Mouse (Mus musculus) heart, embryonic 13.5 days (tissue): ENCODE results near the gene Snf8. TPM values are rescaled to one million over a fixed set of nuclear protein-coding genes. Genes with fewer than 3 reads are reported as not detected.

Source experiments
- ATAC-seq: fragments of 200-750 bp; cut with Nextera tagmentation; 2 replicates; pipeline ENCODE4 v1.8.0; 2017; ENCODE audit warnings: moderate TSS enrichment; ENCODE audit not compliant: insufficient number of reproducible peaks, low FRiP score, low TSS enrichment; ENCODE audit errors: extremely low read depth
- H3K27ac ChIP-seq: fragments of 300-500 bp; sonication (generic); replicated peaks from 2 replicates; pipeline ENCODE4 v1.5.1; 2015; ENCODE audit warnings: moderate library complexity, mild to moderate bottlenecking, inconsistent platforms
- H3K27me3 ChIP-seq: fragments of 300-500 bp; sonication (generic); replicated peaks from 2 replicates; pipeline ENCODE4 v1.6.1; 2015; ENCODE audit warnings: mild to moderate bottlenecking, inconsistent platforms
- H3K36me3 ChIP-seq: fragments of 300-500 bp; sonication (generic); 2 replicates; pipeline ENCODE4 v1.6.1; 2015; ENCODE audit warnings: mild to moderate bottlenecking, inconsistent platforms
- H3K4me1 ChIP-seq: fragments of 300-500 bp; sonication (generic); 2 replicates; pipeline ENCODE4 v1.6.1; 2015; ENCODE audit warnings: inconsistent platforms
- H3K4me2 ChIP-seq: fragments of 300-500 bp; sonication (generic); 2 replicates; pipeline ENCODE4 v1.6.1; 2015; ENCODE audit warnings: inconsistent platforms, mild to moderate bottlenecking, moderate library complexity
- H3K4me3 ChIP-seq: fragments of 300-500 bp; sonication (generic); 2 replicates; pipeline ENCODE4 v1.5.1; 2015; ENCODE audit warnings: moderate library complexity, mild to moderate bottlenecking, inconsistent platforms
- H3K9ac ChIP-seq: fragments of 300-500 bp; sonication (generic); 2 replicates; pipeline ENCODE4 v1.6.1; 2015; ENCODE audit warnings: inconsistent platforms, mild to moderate bottlenecking, moderate library complexity
- H3K9me3 ChIP-seq: fragments of 300-500 bp; sonication (generic); 2 replicates; pipeline ENCODE4 v1.6.1; 2016; ENCODE audit warnings: inconsistent platforms
- WGBS: fragments of 180-500 bp; shearing (Covaris S2); methylation state at CpG from one replicate; pipeline ENCODE4 v1.1.7; 2015; ENCODE audit warnings: mixed read lengths; 5-methylcytosine and 5-hydroxymethylcytosine counted together
- polyA plus RNA-seq: library from polyadenylated mRNA; unstranded; fragments of >200 nt; fragmentation: Nextera tagmentation; extraction: Ambion mirVana; gene quantifications from 2 replicates; pipeline ENCODE4 v1.2.1, GENCODE M21; 2015

The Snf8 gene
- polyA plus RNA-seq, 1 experiment from 2014 or later: 68.3 TPM

- H3K4me2 ChIP-seq: peak within 1 kb of the TSS; percentile 74
- WGBS: under 1% methylated on average over 37 of the region's 37 CpGs
- peak; percentile 97 for ATAC-seq
- H3K27me3 ChIP-seq: no peaks in the 10 kb centered on the region
- H3K36me3 ChIP-seq: peaks cover 25% of the 10 kb centered on the region
- peak within 1 kb of the TSS; percentile 89 for H3K27ac ChIP-seq
- H3K4me3 ChIP-seq: peak within 1 kb of the TSS; percentile 84
- peaks cover 27% of the 10 kb centered on the region for H3K4me1 ChIP-seq
- H3K9me3 ChIP-seq: no peaks in the 10 kb centered on the region
- peak within 1 kb of the TSS; percentile 95 for H3K9ac ChIP-seq
Observed at GRCm38 (mm10) chr11:96075509-96076220, 41.0 kb downstream of the Snf8 start, which contains the start of gene Atp5g1. Gene Atp5g1, minus strand, starts transcription at chr11:96075670.

GRCm38 (mm10) chr11:96076221-96077105 lies 41.8 kb downstream of the Snf8 start:
- H3K9me3 ChIP-seq: no peaks in the 10 kb centered on the region
- 64% methylated on average over 13 of the region's 13 CpGs for WGBS
- peak overlapping the region; percentile 70 for H3K9ac ChIP-seq
- H3K27ac ChIP-seq: peak overlapping the region; percentile 84
- ATAC-seq: no peak
- no peaks in the 10 kb centered on the region for H3K27me3 ChIP-seq
- H3K36me3 ChIP-seq: peaks cover 17% of the 10 kb centered on the region
- H3K4me1 ChIP-seq: peaks cover 23% of the 10 kb centered on the region
- H3K4me2 ChIP-seq: peak overlapping the region; percentile 74
- peak overlapping the region; percentile 84 for H3K4me3 ChIP-seq

- Histone ChIP-seq H3K9ac (no peak overlapping the region), H3K9me3 (no peaks in the 10 kb centered on the region), H3K4me1 (no peaks in the 10 kb centered on the region), H3K27me3 (peaks cover 6% of the 10 kb centered on the region; the same call in 1 of the 2 replicates), H3K4me3 (no peak overlapping the region), H3K4me2 (no peak overlapping the region), H3K27ac (no peak overlapping the region), H3K36me3 (no peaks in the 10 kb centered on the region)
- ATAC-seq: no peak
- 67% methylated on average over 5 of the region's 5 CpGs for WGBS
Observed at GRCm38 (mm10) chr11:96080736-96081135, 46.1 kb downstream of the Snf8 start.

GRCm38 (mm10) chr11:96082682-96083081 lies 48.0 kb downstream of the Snf8 start:
- H3K27me3 ChIP-seq: peaks cover 6% of the 10 kb centered on the region; the same call in 1 of the 2 replicates
- H3K4me3 ChIP-seq: no peak overlapping the region
- H3K9me3 ChIP-seq: no peaks in the 10 kb centered on the region
- 63% methylated on average over 3 of the region's 3 CpGs for WGBS
- H3K36me3 ChIP-seq: no peaks in the 10 kb centered on the region
- H3K27ac ChIP-seq: no peak overlapping the region
- no peak for ATAC-seq
- H3K9ac ChIP-seq: no peak overlapping the region
- H3K4me1 ChIP-seq: no peaks in the 10 kb centered on the region
- no peak overlapping the region for H3K4me2 ChIP-seq

- no peaks in the 10 kb centered on the region for H3K36me3 ChIP-seq
- no peak for ATAC-seq
- no peak overlapping the region for H3K4me2 ChIP-seq
- no peak overlapping the region for H3K4me3 ChIP-seq
- no peak overlapping the region for H3K9ac ChIP-seq
- H3K9me3 ChIP-seq: no peaks in the 10 kb centered on the region; the same call in 1 of the 2 replicates
- peaks cover 6% of the 10 kb centered on the region; the same call in 1 of the 2 replicates for H3K27me3 ChIP-seq
- peaks cover 10% of the 10 kb centered on the region for H3K4me1 ChIP-seq
- no peak overlapping the region for H3K27ac ChIP-seq
- WGBS: 84% methylated on average over 6 of the region's 6 CpGs
Observed at GRCm38 (mm10) chr11:96087981-96088380, 53.3 kb downstream of the Snf8 start.

GRCm38 (mm10) chr11:96091073-96091472 lies 56.4 kb downstream of the Snf8 start:
- no peak overlapping the region for H3K9ac ChIP-seq
- peaks cover 13% of the 10 kb centered on the region for H3K4me1 ChIP-seq
- no peaks in the 10 kb centered on the region; the same call in 1 of the 2 replicates for H3K27me3 ChIP-seq
- H3K4me2 ChIP-seq: no peak overlapping the region
- 56% methylated on average over 2 of the region's 2 CpGs for WGBS
- no peak overlapping the region for H3K27ac ChIP-seq
- H3K9me3 ChIP-seq: no peaks in the 10 kb centered on the region; the same call in 1 of the 2 replicates
- H3K4me3 ChIP-seq: no peak overlapping the region
- ATAC-seq: no peak
- no peaks in the 10 kb centered on the region for H3K36me3 ChIP-seq

GRCm38 (mm10) chr11:96092674-96093291 lies 58.1 kb downstream of the Snf8 start:
- no peak overlapping the region for H3K9ac ChIP-seq
- no peak for ATAC-seq
- WGBS: 18% methylated on average over 7 of the region's 7 CpGs
- peaks cover 13% of the 10 kb centered on the region for H3K4me1 ChIP-seq
- no peaks in the 10 kb centered on the region; the same call in 1 of the 2 replicates for H3K9me3 ChIP-seq
- no peak overlapping the region for H3K4me3 ChIP-seq
- H3K36me3 ChIP-seq: no peaks in the 10 kb centered on the region
- H3K27me3 ChIP-seq: no peaks in the 10 kb centered on the region; the same call in 1 of the 2 replicates
- peak overlapping the region; percentile 67 for H3K27ac ChIP-seq
- H3K4me2 ChIP-seq: peak overlapping the region; percentile 5; the same call in 1 of the 2 replicates

GRCm38 (mm10) chr11:96093361-96093760 lies 58.7 kb downstream of the Snf8 start:
- H3K27ac ChIP-seq: peak overlapping the region; percentile 67
- no peaks in the 10 kb centered on the region; the same call in 1 of the 2 replicates for H3K27me3 ChIP-seq
- 0 out of 2 replicates have a peak overlapping the region, but pooled peaks have one; percentile 5 for H3K4me2 ChIP-seq
- peaks cover 13% of the 10 kb centered on the region for H3K4me1 ChIP-seq
- 10% methylated on average over 3 of the region's 3 CpGs for WGBS
- H3K4me3 ChIP-seq: no peak overlapping the region
- H3K9me3 ChIP-seq: no peaks in the 10 kb centered on the region
- H3K9ac ChIP-seq: no peak overlapping the region
- ATAC-seq: no peak
- no peaks in the 10 kb centered on the region for H3K36me3 ChIP-seq

Other genes starting within 250 kb of the Snf8 start
- 1.8 and 2.2 TPM in 2 replicates for gene Phospho1, start 210.4 kb upstream of the Snf8 start, polyA plus RNA-seq
- gene Gngt2, start 197.7 kb upstream of the Snf8 start, polyA plus RNA-seq: 36.6 and 41.4 TPM in 2 replicates
- 17.0 and 17.3 TPM in 2 replicates for gene Abi3, start 192.4 kb upstream of the Snf8 start, polyA plus RNA-seq
- 0.21 TPM in 1 of 2 replicates, not detected in the other for gene B4galnt2, start 120.0 kb upstream of the Snf8 start, polyA plus RNA-seq
- gene Igf2bp1, start 28.9 kb upstream of the Snf8 start, polyA plus RNA-seq: 39.3 and 42.0 TPM in 2 replicates
- not detected in 2 replicates for gene Gip, start 10.3 kb upstream of the Snf8 start, polyA plus RNA-seq
- 31.5 and 33.1 TPM in 2 replicates for gene Ube2z, start 30.5 kb downstream of the Snf8 start, polyA plus RNA-seq
- 1,502 and 1,689 TPM in 2 replicates for gene Atp5g1, start 40.8 kb downstream of the Snf8 start, polyA plus RNA-seq
- not detected in 2 replicates for gene Calcoco2, start 77.1 kb downstream of the Snf8 start, polyA plus RNA-seq
- not detected in 2 replicates for gene Ttll6, start 98.9 kb downstream of the Snf8 start, polyA plus RNA-seq
- not detected in 2 replicates for gene Hoxb13, start 159.4 kb downstream of the Snf8 start, polyA plus RNA-seq
- gene Hoxb9, start 236.6 kb downstream of the Snf8 start, polyA plus RNA-seq: 0.06 TPM in 1 of 2 replicates, not detected in the other
- gene Hoxb8, start 247.0 kb downstream of the Snf8 start, polyA plus RNA-seq: not detected in 2 replicates